Mouse (Mus musculus) frontal cortex, postnatal 14 days (tissue): ENCODE measurements around the gene Psmb3.

Source experiments
- DNase-seq, 2 experiments: peaks; one replicate each; pipeline ENCODE4 v3.0.0; 2022; ENCODE audit warnings: low spot score in 2 of 2

Gene Psmb3

GRCm38 (mm10) chr11:97753277-97753676 lies 50.1 kb downstream of the Psmb3 start:
- DNase-seq: no peak

DNA sequence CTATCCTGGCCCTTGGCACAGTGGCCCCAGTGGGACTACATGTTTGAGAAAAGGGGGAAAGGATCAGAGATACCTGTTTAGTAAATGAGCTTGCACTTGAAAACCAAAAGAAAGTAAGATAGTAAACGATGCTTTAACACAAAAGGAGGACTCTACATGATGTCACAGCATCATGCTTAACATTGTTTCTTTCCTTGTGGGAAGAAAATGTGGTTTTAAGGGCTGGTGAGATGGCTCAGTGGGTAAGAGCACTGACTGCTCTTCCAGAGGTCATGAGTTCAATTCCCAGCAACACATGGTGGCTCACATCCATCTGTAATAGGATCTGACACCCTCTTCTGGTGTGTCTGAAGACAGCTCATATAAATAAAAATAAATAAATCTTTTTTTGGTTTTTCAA lies 54.9 kb downstream of the Psmb3 start:
- DNase-seq: no peak

- no peak for DNase-seq
These were observed 55.7 kb downstream of the Psmb3 start for GRCm38 (mm10) chr11:97758942-97759341.

- no peak for DNase-seq
These were observed 58.4 kb downstream of the Psmb3 start for GRCm38 (mm10) chr11:97761638-97762037.
